Mouse (Mus musculus) embryo, embryonic 9.5 days (tissue): ENCODE measurements at regions not wholly inside any gene's neighbourhood (a gene's known extent, or its start where the extent isn't known, plus 50 kb on each side); places are given as distances from the start of the nearest gene placed in this dataset.

ENCODE experiments used
- DNase-seq: peaks from one replicate; pipeline ENCODE4 v3.0.0-alpha.2; 2017; ENCODE audit errors: extremely low spot score

GRCm38 (mm10) chr10:98434974-98435373 is 479.2 kb upstream of the Atp2b1 start:
- no peak for DNase-seq

- no peak for DNase-seq
These were observed 452.7 kb upstream of the Atp2b1 start for GRCm38 (mm10) chr10:98461538-98461937.

- DNase-seq, result no peak
These were observed 439.6 kb upstream of the Atp2b1 start for GRCm38 (mm10) chr10:98474581-98474980.

DNA sequence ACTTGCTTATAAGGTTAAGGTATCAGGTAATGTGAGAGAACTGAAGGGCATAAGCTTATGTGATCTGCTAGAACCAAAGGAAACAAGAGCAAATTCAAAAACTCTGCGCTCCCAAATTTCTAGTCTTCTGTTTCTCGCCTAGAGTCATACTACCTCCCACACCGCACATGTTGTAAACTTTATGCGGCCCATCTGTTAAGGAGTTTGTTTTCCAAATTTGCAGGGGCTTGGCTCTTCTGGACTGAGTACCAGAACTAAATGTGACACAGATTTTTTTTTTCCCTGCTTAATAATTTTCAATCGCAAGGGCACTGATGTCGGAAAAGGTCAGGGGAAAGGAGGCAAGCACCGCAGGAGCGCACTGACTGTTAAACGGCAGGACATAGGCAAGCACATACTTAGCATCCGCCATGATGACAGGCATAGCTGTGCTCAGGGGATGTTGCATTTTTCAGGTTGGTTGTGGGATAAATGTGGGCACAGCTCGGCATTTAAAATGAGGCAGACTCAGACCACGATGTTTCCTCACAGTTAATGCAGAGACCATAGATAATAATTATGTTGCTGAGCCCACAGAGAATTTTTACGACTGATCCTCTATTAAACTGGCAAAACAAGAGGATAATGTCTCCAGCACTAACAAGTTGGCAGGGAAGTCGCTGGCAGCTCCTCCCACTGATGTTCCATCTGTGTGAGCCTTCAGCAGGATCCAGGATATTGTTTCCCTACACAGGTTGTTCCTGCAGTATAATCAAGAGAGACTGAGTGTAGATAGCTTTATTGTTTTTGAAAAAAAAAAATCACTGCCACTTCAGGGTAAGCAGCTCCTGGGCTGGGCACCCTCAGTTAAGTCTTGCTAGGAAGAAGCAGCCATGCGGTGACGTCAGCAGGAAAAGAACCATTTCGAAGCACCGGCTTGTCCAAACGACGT is 428.2 kb upstream of the Atp2b1 start:
- DNase-seq, result no peak

GRCm38 (mm10) chr10:98494354-98494753 is 419.9 kb upstream of the Atp2b1 start:
- DNase-seq, result peak; percentile 67

DNA sequence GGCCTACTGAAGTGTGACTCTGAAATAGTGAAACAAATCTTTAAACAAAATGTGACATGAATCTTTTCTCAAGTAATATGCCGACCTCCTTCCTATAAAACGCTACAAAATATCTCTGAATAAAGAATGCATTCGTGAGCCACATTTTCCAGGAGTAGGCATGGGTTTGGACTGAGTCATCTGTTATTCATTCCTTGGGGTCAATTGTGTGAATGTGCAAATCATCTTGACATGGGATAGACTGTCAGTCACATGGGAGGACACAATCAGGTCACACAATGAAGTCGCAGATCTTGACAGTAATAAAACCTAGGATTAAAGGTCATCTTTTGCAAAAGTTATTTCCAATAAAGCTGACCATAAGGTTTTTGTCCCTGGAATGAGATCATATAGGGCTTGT is 418.0 kb upstream of the Atp2b1 start:
- DNase-seq, result no peak

DNA sequence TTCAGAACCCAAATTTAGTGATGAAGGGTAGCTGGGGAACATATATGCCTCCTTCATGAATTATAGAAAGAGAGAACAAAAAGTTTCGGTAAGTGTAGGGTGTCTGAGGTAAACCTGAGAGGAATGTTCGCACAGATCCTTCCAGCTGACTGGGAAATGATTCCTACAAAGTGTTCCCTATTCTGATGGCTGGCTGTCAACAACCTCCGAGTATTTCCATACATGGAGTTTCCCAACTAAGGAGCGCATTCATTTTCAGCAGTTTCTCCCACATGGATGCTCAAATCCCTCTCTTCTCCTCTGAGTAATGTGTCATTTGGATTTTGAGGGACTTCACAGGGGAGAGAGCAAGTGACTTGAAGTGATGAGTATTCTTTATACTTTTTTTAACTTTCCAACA is 413.9 kb upstream of the Atp2b1 start:
- DNase-seq, result no peak

- no peak for DNase-seq
These were observed 412.6 kb upstream of the Atp2b1 start for GRCm38 (mm10) chr10:98501566-98501965.

DNA sequence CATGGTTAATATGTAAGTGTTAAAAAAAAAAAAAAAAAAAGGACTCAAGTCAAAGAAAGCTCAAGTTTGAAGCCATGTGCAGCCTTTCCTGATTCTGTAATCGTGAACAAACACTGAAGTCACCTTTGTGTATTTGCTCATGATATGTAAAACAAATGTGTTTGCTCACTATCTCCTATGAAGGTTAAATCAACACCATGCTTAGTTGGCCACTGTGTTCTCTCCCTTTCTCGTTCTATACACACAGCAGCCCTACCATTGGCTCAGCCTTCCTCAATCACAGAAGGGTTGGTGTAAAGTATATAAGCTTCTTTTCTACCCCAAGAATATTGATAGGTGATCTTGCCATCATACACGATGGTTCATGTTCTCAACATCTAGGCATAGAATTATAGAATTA is 409.7 kb upstream of the Atp2b1 start:
- DNase-seq, result no peak

DNA sequence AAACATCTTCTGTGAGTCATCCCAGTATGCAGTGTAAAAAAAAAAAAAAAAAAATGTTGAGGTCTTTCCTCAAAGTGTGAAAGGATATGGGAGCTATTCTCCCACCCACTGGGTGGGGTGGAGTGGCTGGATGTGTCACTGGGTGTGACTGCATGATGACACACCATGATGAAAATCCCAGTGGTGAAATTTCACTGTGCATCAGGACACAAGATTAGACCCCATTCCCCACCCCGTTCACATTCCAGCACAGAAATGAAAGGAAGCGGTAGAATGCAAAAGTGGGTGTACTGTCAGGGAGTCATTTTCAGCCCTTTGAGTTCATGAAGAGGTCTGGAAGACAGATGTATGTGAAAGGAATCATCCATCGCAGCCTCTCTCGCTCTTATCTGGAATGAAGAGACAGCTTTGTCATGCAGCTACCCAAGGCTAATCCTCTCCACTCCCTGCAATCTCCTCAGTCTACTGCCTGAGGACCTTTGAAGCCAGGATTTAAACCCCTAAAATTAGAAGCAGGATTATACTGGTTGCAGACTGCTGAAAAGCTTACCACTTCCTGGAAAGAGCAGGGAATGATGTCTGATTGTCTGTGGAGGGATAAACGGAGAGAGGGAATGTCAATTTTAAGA is 405.6 kb upstream of the Atp2b1 start:
- DNase-seq, result no peak

- DNase-seq, result no peak
These were observed 399.4 kb upstream of the Atp2b1 start for GRCm38 (mm10) chr10:98514836-98515235.

GRCm38 (mm10) chr10:98517609-98518008 is 396.6 kb upstream of the Atp2b1 start:
- DNase-seq, result no peak

- DNase-seq, result no peak
These were observed 384.6 kb upstream of the Atp2b1 start for GRCm38 (mm10) chr10:98529565-98529964.

GRCm38 (mm10) chr10:98531425-98531824 is 382.8 kb upstream of the Atp2b1 start:
- DNase-seq, result no peak

GRCm38 (mm10) chr10:98538706-98539105 is 375.5 kb upstream of the Atp2b1 start:
- DNase-seq, result no peak

- no peak for DNase-seq
These were observed 373.1 kb upstream of the Atp2b1 start for GRCm38 (mm10) chr10:98541062-98541461.

GRCm38 (mm10) chr10:98542072-98542471 is 372.1 kb upstream of the Atp2b1 start:
- DNase-seq, result no peak

- peak; percentile 51 for DNase-seq
These were observed 370.8 kb upstream of the Atp2b1 start for GRCm38 (mm10) chr10:98543253-98543997.

GRCm38 (mm10) chr10:98543998-98544349 is 370.2 kb upstream of the Atp2b1 start:
- DNase-seq, result no peak

DNA sequence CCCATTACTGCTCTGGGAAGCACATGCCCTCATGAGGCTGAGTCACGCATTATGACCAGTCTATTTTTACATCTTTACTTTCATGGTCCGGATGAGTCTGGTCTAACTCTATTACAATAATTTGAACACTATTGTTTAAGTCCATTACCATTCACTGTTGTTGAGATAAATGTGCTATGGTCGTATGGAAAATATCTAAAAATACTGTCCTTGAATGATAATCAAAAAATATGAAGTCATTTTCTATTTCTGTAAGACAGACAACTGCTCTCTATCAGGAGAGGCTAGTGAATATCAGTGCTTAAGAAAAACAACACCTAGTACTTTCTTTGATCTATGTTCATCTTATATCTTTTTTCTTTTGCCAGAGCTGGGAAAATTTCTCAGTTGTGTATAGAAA is 359.6 kb upstream of the Atp2b1 start:
- no peak for DNase-seq

DNA sequence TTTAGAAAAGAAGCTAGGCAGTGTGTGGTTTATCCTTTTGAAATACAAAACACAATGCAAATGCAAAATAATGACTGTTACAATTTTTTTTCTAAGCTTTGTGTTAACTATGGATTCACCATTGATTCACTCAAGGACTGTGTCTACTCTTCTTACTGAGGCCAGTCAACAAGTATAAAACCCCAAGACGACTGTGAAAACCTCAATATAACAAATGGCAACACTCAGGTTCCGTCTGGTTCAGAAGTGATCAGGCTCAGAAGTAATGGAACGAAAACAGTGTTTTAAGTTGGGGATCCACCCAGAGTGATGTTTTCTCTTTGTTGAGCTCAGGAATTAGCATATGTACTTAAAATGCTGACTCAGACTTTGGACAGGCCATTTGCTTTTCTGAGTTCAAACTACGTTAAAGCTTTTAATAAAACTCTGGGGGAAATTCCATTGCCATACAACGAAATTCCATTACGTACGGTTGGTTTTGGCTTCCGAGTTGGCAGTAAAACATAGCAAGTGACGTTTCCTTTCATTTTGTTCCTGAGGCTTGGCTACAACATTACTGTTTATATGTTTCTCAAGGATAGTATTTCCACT is 356.6 kb upstream of the Atp2b1 start:
- no peak for DNase-seq

- no peak for DNase-seq
These were observed 355.6 kb upstream of the Atp2b1 start for GRCm38 (mm10) chr10:98558560-98558959.
